Mouse (Mus musculus) left cerebral cortex, postnatal 36 days (tissue): ENCODE data around the gene Cacna1d. TPM values are rescaled to one million over a fixed set of nuclear protein-coding genes. Genes with fewer than 3 reads are reported as not detected.
A peak's percentile ranks its signal among the peaks of the same experiment; 100 is the strongest.

ENCODE experiments used
- DNase-seq, 2 experiments: peaks; one replicate each; pipeline ENCODE4 v3.0.0; 2021 to 2022; ENCODE audit warnings: low spot score in 2 of 2, mixed read lengths in 1 of 2
- intact Hi-C: fragments of 180-260 bp; cut with DNase I; formaldehyde crosslinking; loops from one replicate; pipeline ENCODE4 v1.15.1; 2025
- total RNA-seq, 2 experiments: library from RNA; stranded (reverse); gene quantifications; 2 replicates each; pipeline ENCODE4 v1.2.3; 2021

The Cacna1d gene
- total RNA-seq, 2 experiments from 2014 or later, result 42.7 to 62.0 TPM

DNA sequence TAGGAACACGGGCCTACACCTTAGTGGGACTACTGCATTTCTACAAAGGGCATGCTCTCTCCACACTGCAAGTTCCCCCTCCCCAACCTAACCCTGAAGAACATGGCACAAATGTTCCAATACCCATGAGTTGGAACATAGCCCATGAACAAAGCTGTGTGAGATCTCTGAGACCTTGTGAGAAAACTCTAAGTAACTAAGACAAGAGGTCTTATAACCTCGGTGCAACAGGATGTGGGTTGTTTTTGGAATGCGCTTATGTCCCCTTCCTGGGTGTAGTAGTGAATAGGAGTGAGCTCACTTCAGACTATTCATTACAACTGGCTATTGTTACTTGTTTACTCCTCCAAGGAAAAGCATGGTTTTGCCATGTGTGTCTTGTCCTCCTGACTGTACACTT, 353.3 kb downstream of the Cacna1d start:
- intact Hi-C loops, result loop anchor here (1.0 to 5.0 kb wide), 3 partner anchors 214 to 379 kb away; no protein-coding TSS in a partner anchor
- no peak for DNase-seq

DNA sequence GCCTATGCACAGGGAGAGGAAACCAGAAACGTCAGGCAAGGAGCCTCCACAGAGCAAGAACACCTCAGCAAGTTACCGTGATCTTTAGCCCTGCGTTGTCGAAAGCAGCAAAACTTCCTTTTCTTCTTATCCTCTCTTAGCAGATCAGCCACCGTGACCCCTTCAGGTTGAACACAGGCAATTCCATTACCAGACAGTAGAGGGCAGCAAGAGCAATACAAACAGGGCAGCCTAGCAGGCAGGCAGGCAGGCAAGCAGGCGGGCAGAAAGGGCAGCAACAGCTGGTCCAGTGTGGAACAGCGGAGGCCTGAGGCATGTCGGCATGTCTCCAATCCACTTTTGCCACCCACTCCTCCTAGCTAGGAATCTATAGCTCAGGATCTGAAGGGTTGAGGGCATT, 354.3 kb downstream of the Cacna1d start:
- peak; percentile 80 to 84 for DNase-seq
- intact Hi-C loops, result loop anchor here (1.0 to 5.0 kb wide), 3 partner anchors 215 to 380 kb away; no protein-coding TSS in a partner anchor

DNA sequence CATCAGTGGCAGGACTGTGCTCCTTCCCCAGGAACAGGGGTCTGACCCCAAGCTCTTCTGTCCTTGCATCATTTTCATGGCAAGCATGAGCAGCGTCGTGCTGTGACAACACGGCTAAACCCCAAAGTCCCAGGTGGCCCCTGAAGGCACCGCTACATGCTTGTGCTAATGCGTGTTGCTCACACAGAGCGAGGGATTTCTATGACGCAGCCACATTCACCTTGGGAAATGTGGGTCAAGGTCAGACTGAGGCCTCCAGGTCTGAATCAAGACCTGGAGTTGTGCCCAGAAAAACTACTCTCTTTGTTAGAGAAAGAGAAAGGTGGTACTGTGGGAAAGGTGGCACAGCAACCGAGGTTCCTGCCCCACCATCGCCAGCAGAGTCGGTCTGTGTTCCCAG, 355.9 kb downstream of the Cacna1d start:
- DNase-seq, result no peak
- intact Hi-C loops, result loop anchor here (5.0 kb wide), 2 partner anchors 217 to 382 kb away; no protein-coding TSS in a partner anchor

GRCm38 (mm10) chr14:30133684-30134083, 357.6 kb downstream of the Cacna1d start:
- intact Hi-C loops, result no loop called here

DNA sequence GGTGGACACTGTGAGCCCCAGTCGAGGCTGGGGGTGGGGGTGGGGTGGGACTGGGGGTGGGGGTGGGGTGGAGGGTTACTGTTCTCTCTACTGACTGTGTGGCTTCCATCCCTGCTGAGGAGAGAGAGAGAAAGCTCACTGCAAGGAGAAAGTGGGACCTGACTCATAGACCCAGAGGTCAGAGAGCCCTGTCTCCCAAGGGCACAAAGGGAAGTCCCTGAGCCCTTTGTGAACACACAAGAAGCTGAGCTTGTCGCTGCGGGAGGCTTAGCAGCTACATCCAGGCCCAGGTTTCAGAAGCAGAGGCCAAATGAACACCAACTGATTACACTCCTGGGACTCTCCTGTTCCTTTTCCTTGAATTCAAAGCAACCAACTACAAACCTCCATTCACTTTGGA, 360.0 kb downstream of the Cacna1d start:
- DNase-seq, result no peak
- intact Hi-C loops, result no loop called here

More at GRCm38 (mm10) chr14:30133684-30134083, 357.6 kb downstream of the Cacna1d start:
- DNase-seq, result no peak

- intact Hi-C loops, result no loop called here
- DNase-seq, result no peak
These were observed 361.2 kb downstream of the Cacna1d start for GRCm38 (mm10) chr14:30130092-30130491.

- DNase-seq, result no peak
- intact Hi-C loops, result no loop called here
These were observed 361.9 kb downstream of the Cacna1d start for GRCm38 (mm10) chr14:30129378-30129777.

DNA sequence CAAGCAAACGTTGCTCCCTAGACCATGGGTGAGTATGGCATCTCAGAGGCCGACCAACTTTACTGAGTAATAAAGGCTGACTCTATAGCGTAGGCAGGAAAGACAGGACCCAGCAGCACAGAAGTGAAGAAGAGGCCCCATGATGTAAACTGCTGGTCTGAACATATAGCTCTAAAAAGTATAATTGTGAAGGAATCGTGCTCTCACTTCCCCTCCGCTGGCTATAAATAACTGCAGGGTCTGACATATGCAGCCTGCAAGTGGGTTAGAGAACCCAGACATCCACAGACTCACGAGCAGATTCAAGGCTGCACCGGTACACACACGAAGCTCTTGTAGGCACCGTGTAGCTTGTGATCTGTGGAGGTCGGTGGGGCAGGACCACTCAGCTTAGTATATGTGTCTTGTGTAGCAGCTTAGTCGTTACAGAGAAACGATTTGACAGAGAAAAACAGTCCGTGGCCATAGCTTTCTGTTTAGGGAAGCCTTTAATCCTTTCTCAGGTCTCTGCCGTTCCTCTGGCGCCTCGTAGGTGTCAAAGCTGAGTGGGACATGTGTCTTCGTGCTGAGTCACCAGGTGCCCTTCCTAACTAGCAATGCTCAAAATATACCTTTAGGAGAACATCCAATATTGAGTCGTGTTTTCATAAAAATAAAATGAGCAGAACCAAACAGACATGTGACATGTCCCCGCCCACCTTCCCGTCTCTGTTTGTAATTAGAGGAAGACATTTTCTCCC, 366.1 kb downstream of the Cacna1d start:
- intact Hi-C loops, result no loop called here
- peak; percentile 68 to 82 for DNase-seq

DNA sequence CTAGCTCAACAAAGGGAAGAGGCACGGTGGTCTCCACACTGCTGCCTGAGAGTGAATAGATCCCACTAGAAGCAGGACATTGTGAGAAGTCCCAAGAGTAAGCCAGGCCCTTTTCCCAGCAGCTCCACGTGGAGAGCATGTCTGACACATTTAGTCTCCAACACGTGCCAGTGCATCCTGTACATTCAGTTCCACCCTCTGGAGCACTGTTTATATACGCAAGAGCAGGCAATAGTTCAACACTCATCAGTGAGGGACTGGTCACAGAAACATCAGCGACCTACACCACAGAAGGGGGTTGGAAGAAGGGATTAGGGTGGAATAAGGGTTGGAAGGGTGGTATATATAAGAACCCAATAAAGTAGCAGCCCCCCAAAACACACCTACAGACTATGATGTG, 371.2 kb downstream of the Cacna1d start:
- intact Hi-C loops, result no loop called here
- no peak for DNase-seq

DNA sequence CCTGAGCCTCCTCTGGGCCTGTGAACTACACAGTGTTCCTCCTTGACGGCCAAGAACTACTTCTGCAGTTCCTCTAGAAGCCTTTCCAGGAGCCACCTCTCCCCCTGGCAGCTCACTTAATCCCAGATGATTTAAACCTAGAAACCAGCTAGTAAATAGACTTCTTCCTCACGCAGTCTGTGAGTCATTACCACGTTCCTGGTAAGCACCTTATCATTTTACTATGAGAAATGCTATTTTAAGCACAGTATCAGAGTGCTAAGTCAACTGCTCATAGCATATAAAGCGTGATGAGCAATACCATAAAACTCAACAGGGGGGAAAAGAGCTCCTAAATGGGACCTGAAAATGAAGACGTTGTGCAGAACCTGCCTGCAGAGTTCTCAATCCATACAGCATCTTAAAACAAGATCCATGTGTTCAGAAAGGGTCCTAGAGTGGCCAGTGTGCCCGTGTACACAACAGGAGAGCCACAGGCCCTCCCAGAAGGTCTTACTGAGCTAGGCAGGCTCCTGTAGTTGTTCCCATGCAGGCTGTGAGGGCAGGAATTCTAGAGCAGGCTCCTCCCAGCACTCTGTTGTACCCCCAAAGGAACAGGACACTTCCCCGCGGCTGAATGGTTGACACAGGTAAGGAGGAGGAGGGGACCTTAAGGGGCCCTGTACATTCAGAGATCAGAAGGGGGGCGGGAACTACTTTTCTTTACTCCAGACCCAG, 377.7 kb downstream of the Cacna1d start:
- no peak for DNase-seq
- intact Hi-C loops, result no loop called here

DNA sequence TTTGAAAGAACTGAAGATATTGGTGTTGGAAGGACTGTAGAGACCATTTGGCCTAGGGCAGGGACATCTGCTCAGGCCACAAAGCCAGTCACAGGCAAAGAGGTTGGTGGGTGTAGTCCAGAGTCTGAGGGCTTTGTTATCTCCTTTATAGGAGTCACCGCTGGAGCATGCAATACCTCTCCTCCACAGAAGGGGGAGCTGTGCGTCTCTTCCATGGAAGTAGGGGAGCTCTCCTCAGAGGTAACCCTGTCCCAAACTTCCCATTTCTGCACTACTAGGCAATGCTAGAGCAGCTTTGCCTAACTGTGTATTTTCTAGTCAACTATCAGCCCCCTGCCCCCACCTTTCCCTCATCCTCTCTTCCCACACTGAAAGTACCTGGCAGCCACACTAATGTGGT, 382.2 kb downstream of the Cacna1d start:
- DNase-seq, result no peak
- intact Hi-C loops, result no loop called here

GRCm38 (mm10) chr14:30106550-30106949, 384.7 kb downstream of the Cacna1d start:
- DNase-seq, result no peak
- intact Hi-C loops, result no loop called here

DNA sequence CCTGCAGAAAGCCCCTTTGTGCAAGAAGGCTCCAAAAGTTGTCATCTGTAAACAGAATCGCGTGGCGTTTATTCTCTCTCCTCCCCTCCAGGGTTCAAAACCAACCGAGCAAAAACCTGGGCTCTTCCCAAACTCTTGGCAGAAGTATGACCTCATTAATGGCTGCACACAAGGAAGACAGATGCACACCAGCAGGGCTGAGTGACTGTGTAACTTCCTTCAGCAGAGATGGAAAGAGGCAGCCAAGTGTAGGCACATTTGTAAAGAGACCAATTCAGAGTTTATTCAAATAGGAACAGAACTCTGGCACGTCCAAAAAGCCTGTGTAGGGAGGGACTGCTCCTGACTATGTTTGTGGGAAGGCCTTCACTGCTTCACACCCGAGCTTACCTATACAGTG, 385.7 kb downstream of the Cacna1d start:
- DNase-seq, result no peak
- intact Hi-C loops, result no loop called here

GRCm38 (mm10) chr14:30103946-30104536, 387.2 kb downstream of the Cacna1d start:
- no peak for DNase-seq
- intact Hi-C loops, result no loop called here

- no peak for DNase-seq
- intact Hi-C loops, result no loop called here
These were observed 394.0 kb downstream of the Cacna1d start for GRCm38 (mm10) chr14:30097239-30097638.

DNA sequence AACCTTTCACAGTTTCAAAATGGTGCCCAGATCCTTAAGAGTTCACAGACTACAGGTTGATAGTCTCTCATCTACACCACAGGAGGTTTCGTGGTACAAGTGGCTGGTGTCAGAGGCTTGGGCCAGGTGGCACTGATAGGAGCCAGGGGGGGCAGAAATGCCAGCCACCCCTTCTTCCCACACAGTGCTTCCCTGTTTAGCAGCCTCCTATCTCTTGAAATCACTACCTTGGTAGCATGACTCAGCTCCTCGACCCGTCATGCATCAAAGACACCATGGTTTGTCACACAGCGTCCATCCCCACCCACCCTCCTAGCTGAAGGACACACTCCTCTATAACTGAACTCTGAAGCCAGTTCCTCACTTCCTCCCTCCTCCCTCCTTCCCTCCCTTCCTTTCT, 398.8 kb downstream of the Cacna1d start:
- DNase-seq, result no peak
- intact Hi-C loops, result no loop called here

GRCm38 (mm10) chr14:30092021-30092420, 399.2 kb downstream of the Cacna1d start:
- DNase-seq, result no peak
- intact Hi-C loops, result no loop called here

DNA sequence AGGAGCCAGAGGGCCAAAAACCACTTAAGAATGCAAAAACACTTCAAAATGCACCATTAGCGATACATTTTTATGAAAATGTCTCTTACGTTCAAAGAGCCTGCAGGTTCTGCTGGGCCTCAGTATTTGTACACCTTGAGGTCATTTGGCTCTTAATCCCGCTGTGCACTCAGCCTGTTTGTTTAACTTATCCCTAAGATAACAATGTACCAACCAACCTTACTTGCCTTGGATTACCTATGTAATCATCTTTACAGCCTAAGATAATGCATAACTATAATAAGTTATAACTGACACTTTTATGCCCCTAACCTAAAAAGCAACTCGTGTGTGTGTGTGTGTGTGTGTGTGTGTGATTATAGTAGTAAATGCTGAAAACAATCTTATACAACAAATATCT, 411.5 kb downstream of the Cacna1d start:
- intact Hi-C loops, result no loop called here
- DNase-seq, result no peak

- intact Hi-C loops, result no loop called here
- no peak for DNase-seq
These were observed 413.0 kb downstream of the Cacna1d start for GRCm38 (mm10) chr14:30078115-30078808.

GRCm38 (mm10) chr14:30075268-30075887, 415.9 kb downstream of the Cacna1d start:
- DNase-seq, result no peak
- intact Hi-C loops, result no loop called here
